Mouse (Mus musculus): ENCODE data around the gene Alyref2. TPM values are rescaled to one million over a fixed set of nuclear protein-coding genes. Genes with fewer than 3 reads are reported as not detected.

Alyref2 gene
- polyA plus RNA-seq (2012; rRNA removed) = 2.8 and 3.3 TPM in 2 replicates

- under 1% methylated on average over 19 of the region's 19 CpGs for WGBS
- TF ChIP-seq POLR2A (IDR thresholded peaks at IDR 0.05; ENCODE audit: borderline replicate concordance, extremely low read depth, low read depth, low read length) (peak; percentile 47; the same call in 1 of the 2 replicates), CTCF (IDR thresholded peaks at IDR 0.05; ENCODE audit: insufficient read depth, low read length) (peak; percentile 68)
- DNase-seq = peak; percentile 87
- Histone ChIP-seq H3K4me3 (replicated peaks; ENCODE audit: extremely low read depth, low read depth, low read length) (peak within 1 kb of the TSS; percentile 72), H3K4me1 (ENCODE audit: control insufficient read depth, insufficient read depth, low read length) (no peaks in the 10 kb centered on the region)
Measured at GRCm38 (mm10) chr1:171503250-171503591, at the start of gene Alyref2. Alyref2 (plus strand) TSS chr1:171503478.

GRCm38 (mm10) chr1:171454926-171455325 lies 48.4 kb upstream of the Alyref2 start:
- H3K4me3 ChIP-seq (replicated peaks; ENCODE audit: extremely low read depth, low read depth, low read length) = no peak overlapping the region
- 47% methylated on average over 6 of the region's 6 CpGs for WGBS
- DNase-seq = no peak
- TF ChIP-seq CTCF (IDR thresholded peaks at IDR 0.05; ENCODE audit: insufficient read depth, low read length) = no peak
- TF ChIP-seq POLR2A (IDR thresholded peaks at IDR 0.05; ENCODE audit: borderline replicate concordance, extremely low read depth, low read depth, low read length) = no peak
- H3K4me1 ChIP-seq (ENCODE audit: control insufficient read depth, insufficient read depth, low read length) = peaks cover 18% of the 10 kb centered on the region

- no peak overlapping the region for H3K4me3 ChIP-seq (replicated peaks; ENCODE audit: extremely low read depth, low read depth, low read length)
- peaks cover 9% of the 10 kb centered on the region for H3K4me1 ChIP-seq (ENCODE audit: control insufficient read depth, insufficient read depth, low read length)
- TF ChIP-seq POLR2A (IDR thresholded peaks at IDR 0.05; ENCODE audit: borderline replicate concordance, extremely low read depth, low read depth, low read length) = no peak
- no peak for TF ChIP-seq CTCF (IDR thresholded peaks at IDR 0.05; ENCODE audit: insufficient read depth, low read length)
- WGBS = 77% methylated on average over 1 of the region's 1 CpGs
- DNase-seq = no peak
Measured at GRCm38 (mm10) chr1:171457568-171457967, 45.7 kb upstream of the Alyref2 start.

- WGBS = 47% methylated on average over 5 of the region's 5 CpGs
- H3K4me1 ChIP-seq (ENCODE audit: control insufficient read depth, insufficient read depth, low read length) = 0 out of 2 replicates have a peak, but pooled peaks cover 2% of the 10 kb centered on the region
- no peak for DNase-seq
- no peak for TF ChIP-seq POLR2A (IDR thresholded peaks at IDR 0.05; ENCODE audit: borderline replicate concordance, extremely low read depth, low read depth, low read length)
- TF ChIP-seq CTCF (IDR thresholded peaks at IDR 0.05; ENCODE audit: insufficient read depth, low read length) = no peak
- H3K4me3 ChIP-seq (replicated peaks; ENCODE audit: extremely low read depth, low read depth, low read length) = no peak overlapping the region
Measured at GRCm38 (mm10) chr1:171459791-171460190, 43.5 kb upstream of the Alyref2 start.

- DNase-seq = no peak
- 86% methylated on average over 22 of the region's 22 CpGs for WGBS
- Histone ChIP-seq H3K4me1 (ENCODE audit: control insufficient read depth, insufficient read depth, low read length) (0 out of 2 replicates have a peak, but pooled peaks cover 2% of the 10 kb centered on the region), H3K4me3 (replicated peaks; ENCODE audit: extremely low read depth, low read depth, low read length) (no peak overlapping the region)
- no peak for TF ChIP-seq POLR2A (IDR thresholded peaks at IDR 0.05; ENCODE audit: borderline replicate concordance, extremely low read depth, low read depth, low read length)
- no peak for TF ChIP-seq CTCF (IDR thresholded peaks at IDR 0.05; ENCODE audit: insufficient read depth, low read length)
Measured at GRCm38 (mm10) chr1:171460551-171461503, 42.5 kb upstream of the Alyref2 start.

- TF ChIP-seq CTCF (IDR thresholded peaks at IDR 0.05; ENCODE audit: insufficient read depth, low read length) = no peak
- TF ChIP-seq POLR2A (IDR thresholded peaks at IDR 0.05; ENCODE audit: borderline replicate concordance, extremely low read depth, low read depth, low read length) = no peak
- no peak for DNase-seq
- 77% methylated on average over 3 of the region's 3 CpGs for WGBS
- H3K4me1 ChIP-seq (ENCODE audit: control insufficient read depth, insufficient read depth, low read length) = 0 out of 2 replicates have a peak, but pooled peaks cover 2% of the 10 kb centered on the region
- H3K4me3 ChIP-seq (replicated peaks; ENCODE audit: extremely low read depth, low read depth, low read length) = no peak overlapping the region
Measured at GRCm38 (mm10) chr1:171463133-171463532, 40.1 kb upstream of the Alyref2 start.

GRCm38 (mm10) chr1:171465749-171466412 lies 37.4 kb upstream of the Alyref2 start:
- no peak overlapping the region for H3K4me3 ChIP-seq (replicated peaks; ENCODE audit: extremely low read depth, low read depth, low read length)
- no peak for DNase-seq
- 92% methylated on average over 5 of the region's 5 CpGs for WGBS
- TF ChIP-seq CTCF (IDR thresholded peaks at IDR 0.05; ENCODE audit: insufficient read depth, low read length) (no peak), POLR2A (IDR thresholded peaks at IDR 0.05; ENCODE audit: borderline replicate concordance, extremely low read depth, low read depth, low read length) (no peak)
- H3K4me1 ChIP-seq (ENCODE audit: control insufficient read depth, insufficient read depth, low read length) = no peaks in the 10 kb centered on the region; the same call in 1 of the 2 replicates

GRCm38 (mm10) chr1:171466565-171466964 lies 36.7 kb upstream of the Alyref2 start:
- TF ChIP-seq POLR2A (IDR thresholded peaks at IDR 0.05; ENCODE audit: borderline replicate concordance, extremely low read depth, low read depth, low read length) (no peak), CTCF (IDR thresholded peaks at IDR 0.05; ENCODE audit: insufficient read depth, low read length) (no peak)
- DNase-seq = no peak
- Histone ChIP-seq H3K4me1 (ENCODE audit: control insufficient read depth, insufficient read depth, low read length) (peaks cover 5% of the 10 kb centered on the region), H3K4me3 (replicated peaks; ENCODE audit: extremely low read depth, low read depth, low read length) (no peak overlapping the region)
- 57% methylated on average over 4 of the region's 4 CpGs for WGBS

GRCm38 (mm10) chr1:171469678-171470077 lies 33.6 kb upstream of the Alyref2 start:
- peaks cover 6% of the 10 kb centered on the region for H3K4me1 ChIP-seq (ENCODE audit: control insufficient read depth, insufficient read depth, low read length)
- no peak for DNase-seq
- H3K4me3 ChIP-seq (replicated peaks; ENCODE audit: extremely low read depth, low read depth, low read length) = no peak overlapping the region
- 54% methylated on average over 3 of the region's 3 CpGs for WGBS
- no peak for TF ChIP-seq POLR2A (IDR thresholded peaks at IDR 0.05; ENCODE audit: borderline replicate concordance, extremely low read depth, low read depth, low read length)
- TF ChIP-seq CTCF (IDR thresholded peaks at IDR 0.05; ENCODE audit: insufficient read depth, low read length) = no peak

All from lung, adult 2 months (tissue).